Mouse (Mus musculus) embryonic facial prominence, embryonic 12.5 days (tissue): ENCODE data around the gene Atp5g1. TPM values are rescaled to one million over a fixed set of nuclear protein-coding genes. Genes with fewer than 3 reads are reported as not detected.

ENCODE experiments used
- ATAC-seq: fragments of 200-750 bp; cut with Nextera tagmentation; 2 replicates; pipeline ENCODE4 v1.8.0; 2017; ENCODE audit not compliant: insufficient number of reproducible peaks, insufficient read depth, low FRiP score, low TSS enrichment
- H3K27ac ChIP-seq: fragments of 300-500 bp; sonication (generic); 2 replicates; pipeline ENCODE4 v1.5.1; 2016; ENCODE audit warnings: mild to moderate bottlenecking
- H3K27me3 ChIP-seq: fragments of 300-500 bp; sonication (generic); 2 replicates; pipeline ENCODE4 v1.6.1; 2016; ENCODE audit warnings: mild to moderate bottlenecking, moderate library complexity
- H3K36me3 ChIP-seq: fragments of 300-500 bp; sonication (generic); 2 replicates; pipeline ENCODE4 v1.6.1; 2016; ENCODE audit warnings: mild to moderate bottlenecking
- H3K4me1 ChIP-seq: fragments of 300-500 bp; sonication (generic); 2 replicates; pipeline ENCODE4 v1.6.1; 2016
- H3K4me2 ChIP-seq: fragments of 300-500 bp; sonication (generic); replicated peaks from 2 replicates; pipeline ENCODE4 v1.6.1; 2016; ENCODE audit warnings: mild to moderate bottlenecking, moderate library complexity
- H3K4me3 ChIP-seq: fragments of 300-500 bp; sonication (generic); 2 replicates; pipeline ENCODE4 v1.5.1; 2016; ENCODE audit warnings: mild to moderate bottlenecking
- H3K9ac ChIP-seq: fragments of 300-500 bp; sonication (generic); 2 replicates; pipeline ENCODE4 v1.6.1; 2016; ENCODE audit warnings: mild to moderate bottlenecking, moderate library complexity
- H3K9me3 ChIP-seq: fragments of 300-500 bp; sonication (generic); 2 replicates; pipeline ENCODE4 v1.6.1; 2016; ENCODE audit warnings: mild to moderate bottlenecking, moderate library complexity
- WGBS: fragments of 180-500 bp; shearing (Covaris S2); methylation state at CpG from one replicate; pipeline ENCODE4 v1.1.7; 2016; 5-methylcytosine and 5-hydroxymethylcytosine counted together
- polyA plus RNA-seq: library from polyadenylated mRNA; unstranded; fragments of >200 nt; fragmentation: Nextera tagmentation; extraction: Ambion mirVana; gene quantifications from 2 replicates; pipeline ENCODE4 v1.2.1, GENCODE M21; 2016

Gene Atp5g1
- polyA plus RNA-seq, 1 experiment from 2014 or later = 494 TPM

GRCm38 (mm10) chr11:96037499-96037898 lies 38.0 kb downstream of the Atp5g1 start:
- ATAC-seq = no peak
- WGBS = 89% methylated on average over 5 of the region's 5 CpGs

GRCm38 (mm10) chr11:96035133-96035532 lies 40.3 kb downstream of the Atp5g1 start:
- Histone ChIP-seq H3K36me3 (peaks cover 11% of the 10 kb centered on the region), H3K4me3 (peak overlapping the region; percentile 87), H3K4me1 (peaks cover 10% of the 10 kb centered on the region; the same call in 1 of the 2 replicates), H3K9ac (peak overlapping the region; percentile 70), H3K4me2 (peak overlapping the region; percentile 97), H3K27me3 (no peaks in the 10 kb centered on the region), H3K9me3 (no peaks in the 10 kb centered on the region), H3K27ac (0 out of 2 replicates have a peak overlapping the region, but pooled peaks have one; percentile 64)
- WGBS = 10% methylated on average over 6 of the region's 6 CpGs
- no peak for ATAC-seq

More at GRCm38 (mm10) chr11:96037499-96037898, 38.0 kb downstream of the Atp5g1 start:
- Histone ChIP-seq H3K9me3 (no peaks in the 10 kb centered on the region), H3K27ac (no peak overlapping the region), H3K4me3 (no peak overlapping the region), H3K9ac (no peak overlapping the region), H3K27me3 (no peaks in the 10 kb centered on the region), H3K36me3 (peaks cover 11% of the 10 kb centered on the region), H3K4me1 (peaks cover 10% of the 10 kb centered on the region; the same call in 1 of the 2 replicates), H3K4me2 (no peak overlapping the region)

- Histone ChIP-seq H3K27me3 (no peaks in the 10 kb centered on the region), H3K9ac (peak within 1 kb of the TSS; percentile 70), H3K4me1 (peaks cover 10% of the 10 kb centered on the region; the same call in 1 of the 2 replicates), H3K4me3 (peak within 1 kb of the TSS; percentile 87), H3K4me2 (peak within 1 kb of the TSS; percentile 97), H3K36me3 (peaks cover 11% of the 10 kb centered on the region), H3K9me3 (no peaks in the 10 kb centered on the region), H3K27ac (0 out of 2 replicates have a peak within 1 kb of the TSS, but pooled peaks have one; percentile 64)
- under 1% methylated on average over 29 of the region's 29 CpGs for WGBS
- ATAC-seq = no peak
These were observed 40.8 kb downstream of the Atp5g1 start, which contains the start of gene Snf8 for GRCm38 (mm10) chr11:96034596-96035052. Gene Snf8 (plus strand): TSS chr11:96034885.

GRCm38 (mm10) chr11:96034116-96034515 lies 41.4 kb downstream of the Atp5g1 start:
- no peak overlapping the region for H3K27ac ChIP-seq
- no peak overlapping the region for H3K9ac ChIP-seq
- peaks cover 7% of the 10 kb centered on the region for H3K36me3 ChIP-seq
- H3K4me2 ChIP-seq = peak overlapping the region; percentile 97
- H3K9me3 ChIP-seq = no peaks in the 10 kb centered on the region
- H3K27me3 ChIP-seq = peaks cover under 1% of the 10 kb centered on the region; the same call in 1 of the 2 replicates
- no peak for ATAC-seq
- 47% methylated on average over 8 of the region's 8 CpGs for WGBS
- peak overlapping the region; percentile 87 for H3K4me3 ChIP-seq
- H3K4me1 ChIP-seq = peaks cover 10% of the 10 kb centered on the region; the same call in 1 of the 2 replicates

GRCm38 (mm10) chr11:96033264-96033663 lies 42.2 kb downstream of the Atp5g1 start:
- H3K9me3 ChIP-seq = no peaks in the 10 kb centered on the region
- peaks cover 10% of the 10 kb centered on the region; the same call in 1 of the 2 replicates for H3K4me1 ChIP-seq
- WGBS = 94% methylated on average over 2 of the region's 3 CpGs
- H3K9ac ChIP-seq = no peak overlapping the region
- H3K4me2 ChIP-seq = no peak overlapping the region
- H3K27ac ChIP-seq = no peak overlapping the region
- peaks cover 3% of the 10 kb centered on the region; the same call in 1 of the 2 replicates for H3K27me3 ChIP-seq
- H3K36me3 ChIP-seq = peaks cover 4% of the 10 kb centered on the region; the same call in 1 of the 2 replicates
- ATAC-seq = no peak
- no peak overlapping the region for H3K4me3 ChIP-seq

- no peak for ATAC-seq
- peaks cover 3% of the 10 kb centered on the region; the same call in 1 of the 2 replicates for H3K27me3 ChIP-seq
These were observed 43.8 kb downstream of the Atp5g1 start for GRCm38 (mm10) chr11:96031701-96032100.

GRCm38 (mm10) chr11:96030571-96030970 lies 44.9 kb downstream of the Atp5g1 start:
- WGBS = 91% methylated on average over 3 of the region's 3 CpGs
- Histone ChIP-seq H3K27ac (no peak overlapping the region), H3K9ac (no peak overlapping the region), H3K36me3 (no peaks in the 10 kb centered on the region), H3K9me3 (no peaks in the 10 kb centered on the region), H3K4me3 (no peak overlapping the region), H3K4me2 (no peak overlapping the region), H3K27me3 (peaks cover 3% of the 10 kb centered on the region; the same call in 1 of the 2 replicates), H3K4me1 (peaks cover 8% of the 10 kb centered on the region; the same call in 1 of the 2 replicates)
- ATAC-seq = no peak

More at GRCm38 (mm10) chr11:96031701-96032100, 43.8 kb downstream of the Atp5g1 start:
- Histone ChIP-seq H3K36me3 (no peaks in the 10 kb centered on the region; the same call in 1 of the 2 replicates), H3K4me2 (no peak overlapping the region), H3K27ac (no peak overlapping the region), H3K9ac (no peak overlapping the region), H3K9me3 (no peaks in the 10 kb centered on the region), H3K4me3 (no peak overlapping the region), H3K4me1 (peaks cover 10% of the 10 kb centered on the region; the same call in 1 of the 2 replicates)
- 65% methylated on average over 2 of the region's 2 CpGs for WGBS

GRCm38 (mm10) chr11:96028130-96028529 lies 47.3 kb downstream of the Atp5g1 start:
- no peak for ATAC-seq
- Histone ChIP-seq H3K27ac (no peak overlapping the region), H3K36me3 (no peaks in the 10 kb centered on the region), H3K4me2 (no peak overlapping the region), H3K27me3 (peaks cover 3% of the 10 kb centered on the region; the same call in 1 of the 2 replicates), H3K9me3 (no peaks in the 10 kb centered on the region), H3K9ac (no peak overlapping the region), H3K4me3 (no peak overlapping the region), H3K4me1 (no peaks in the 10 kb centered on the region)
- WGBS = 58% methylated on average over 5 of the region's 5 CpGs

- H3K9me3 ChIP-seq = no peaks in the 10 kb centered on the region
- H3K9ac ChIP-seq = no peak overlapping the region
- no peak overlapping the region for H3K4me2 ChIP-seq
- no peak overlapping the region for H3K4me3 ChIP-seq
- H3K27me3 ChIP-seq = no peaks in the 10 kb centered on the region
- WGBS = 58% methylated on average over 4 of the region's 4 CpGs
- no peak overlapping the region for H3K27ac ChIP-seq
- no peak for ATAC-seq
- no peaks in the 10 kb centered on the region for H3K36me3 ChIP-seq
- peaks cover 5% of the 10 kb centered on the region; the same call in 1 of the 2 replicates for H3K4me1 ChIP-seq
These were observed 54.8 kb downstream of the Atp5g1 start for GRCm38 (mm10) chr11:96020622-96021021.

Other genes with a start within 250 kb of the Atp5g1 start
- gene Gngt2, start 238.5 kb downstream of the Atp5g1 start, polyA plus RNA-seq = 8.9 and 13.1 TPM in 2 replicates
- 4.3 and 5.0 TPM in 2 replicates for gene Abi3, start 233.2 kb downstream of the Atp5g1 start, polyA plus RNA-seq
- gene B4galnt2, start 160.8 kb downstream of the Atp5g1 start, polyA plus RNA-seq = not detected in 2 replicates
- gene Igf2bp1, start 69.7 kb downstream of the Atp5g1 start, polyA plus RNA-seq = 89.6 and 95.3 TPM in 2 replicates
- not detected in 2 replicates for gene Gip, start 51.1 kb downstream of the Atp5g1 start, polyA plus RNA-seq
- 105 and 106 TPM in 2 replicates for gene Snf8, start 40.8 kb downstream of the Atp5g1 start, polyA plus RNA-seq
- gene Ube2z, start 10.3 kb downstream of the Atp5g1 start, polyA plus RNA-seq = 49.2 and 53.0 TPM in 2 replicates
- not detected in 2 replicates for gene Calcoco2, start 36.3 kb upstream of the Atp5g1 start, polyA plus RNA-seq
- 0.12 TPM in 1 of 2 replicates, not detected in the other for gene Ttll6, start 58.1 kb upstream of the Atp5g1 start, polyA plus RNA-seq
- not detected in 2 replicates for gene Hoxb13, start 118.6 kb upstream of the Atp5g1 start, polyA plus RNA-seq
- 0.09 TPM in 2 replicates for gene Hoxb9, start 195.8 kb upstream of the Atp5g1 start, polyA plus RNA-seq
- gene Hoxb8, start 206.2 kb upstream of the Atp5g1 start, polyA plus RNA-seq = not detected in 2 replicates
- gene Hoxb7, start 211.0 kb upstream of the Atp5g1 start, polyA plus RNA-seq = not detected in 2 replicates
- not detected in 2 replicates for gene Hoxb6, start 216.8 kb upstream of the Atp5g1 start, polyA plus RNA-seq
- gene Hoxb5, start 227.7 kb upstream of the Atp5g1 start, polyA plus RNA-seq = 0.38 TPM in 1 of 2 replicates, not detected in the other
- 0.22 TPM in 1 of 2 replicates, not detected in the other for gene Hoxb4, start 242.6 kb upstream of the Atp5g1 start, polyA plus RNA-seq
- gene Hoxb3, start 247.7 kb upstream of the Atp5g1 start, polyA plus RNA-seq = 0.53 and 0.87 TPM in 2 replicates